Mouse (Mus musculus): ENCODE measurements around the gene Ttll10.

DNA sequence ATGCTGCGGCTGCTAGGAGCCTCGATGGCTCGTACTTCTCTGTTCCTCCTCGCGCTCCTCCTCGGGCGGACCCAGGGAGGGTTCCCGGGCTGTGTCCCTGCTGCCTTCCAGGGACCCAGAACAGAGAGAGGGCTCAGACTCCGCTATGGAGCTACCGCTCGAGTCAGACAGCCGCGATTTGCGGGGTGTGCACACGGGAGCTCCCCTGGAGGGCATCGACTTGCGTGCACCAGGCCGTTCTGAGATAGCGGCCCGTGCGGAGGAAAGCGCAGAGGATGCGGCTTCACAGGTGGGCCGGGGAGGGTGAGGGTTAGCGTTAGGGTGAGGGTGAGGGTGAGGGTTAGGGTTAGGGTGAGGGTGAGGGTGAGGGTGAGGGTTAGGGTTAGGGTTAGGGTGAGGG, 24.3 kb downstream of the Ttll10 start:
- TF ChIP-seq CTCF (IDR thresholded peaks at IDR 0.05; ENCODE audit: low read depth) (no peak), EP300 (IDR thresholded peaks at IDR 0.05; ENCODE audit: low read depth) (no peak)
